Mouse (Mus musculus) kidney, embryonic 14.5 days (tissue): ENCODE results near the gene Sept9. TPM values are rescaled to one million over a fixed set of nuclear protein-coding genes. Genes with fewer than 3 reads are reported as not detected.
A peak's percentile ranks its signal among the peaks of the same experiment; 100 is the strongest.

ENCODE experiments used
- ATAC-seq: fragments of 200-750 bp; cut with Nextera tagmentation; 2 replicates; pipeline ENCODE4 v1.8.0; 2017; ENCODE audit warnings: moderate number of reproducible peaks, mild to moderate bottlenecking, moderate TSS enrichment, moderate library complexity; ENCODE audit not compliant: low FRiP score, low TSS enrichment
- H3K27ac ChIP-seq: fragments of 300-500 bp; sonication (generic); 2 replicates; pipeline ENCODE4 v1.5.1; 2014; ENCODE audit warnings: low read depth, mild to moderate bottlenecking, low read length, moderate library complexity, mixed read lengths
- H3K27me3 ChIP-seq: fragments of 300-500 bp; sonication (generic); 2 replicates; pipeline ENCODE4 v1.6.1; 2014; ENCODE audit warnings: mild to moderate bottlenecking, low read length; ENCODE audit not compliant: control insufficient read depth, insufficient read depth
- H3K36me3 ChIP-seq: fragments of 300-500 bp; sonication (generic); 2 replicates; pipeline ENCODE4 v1.6.1; 2014; ENCODE audit warnings: low read length, mixed read lengths; ENCODE audit not compliant: control insufficient read depth, insufficient read depth
- H3K4me1 ChIP-seq: fragments of 300-500 bp; sonication (generic); 2 replicates; pipeline ENCODE4 v1.6.1; 2014; ENCODE audit warnings: low read length, mixed read lengths; ENCODE audit not compliant: control insufficient read depth, insufficient read depth
- H3K4me2 ChIP-seq: fragments of 300-500 bp; sonication (generic); replicated peaks from 2 replicates; pipeline ENCODE4 v1.6.1; 2014; ENCODE audit warnings: low read depth, mild to moderate bottlenecking, low read length
- H3K4me3 ChIP-seq: fragments of 300-500 bp; sonication (generic); 2 replicates; pipeline ENCODE4 v1.5.1; 2014; ENCODE audit warnings: mild to moderate bottlenecking, low read length
- H3K9ac ChIP-seq: fragments of 300-500 bp; sonication (generic); 2 replicates; pipeline ENCODE4 v1.6.1; 2014; ENCODE audit warnings: low read depth, mild to moderate bottlenecking, low read length, moderate library complexity
- H3K9me3 ChIP-seq: fragments of 300-500 bp; sonication (generic); 2 replicates; pipeline ENCODE4 v1.6.1; 2016; ENCODE audit warnings: low read length; ENCODE audit not compliant: control insufficient read depth
- WGBS: fragments of 180-500 bp; shearing (Covaris S2); extraction: QIAGEN DNeasy Blood & Tissue Kit; methylation state at CpG from one replicate; pipeline ENCODE4 v1.1.7; 2014; 5-methylcytosine and 5-hydroxymethylcytosine counted together
- polyA plus RNA-seq: library from polyadenylated mRNA; unstranded; fragments of >200 nt; fragmentation: Nextera tagmentation; extraction: Ambion mirVana; gene quantifications from 2 replicates; pipeline ENCODE4 v1.2.1, GENCODE M21; 2014

The Sept9 gene
- polyA plus RNA-seq, 1 experiment from 2014 or later, result 104 TPM

GRCm38 (mm10) chr11:117287792-117288191 is 88.3 kb downstream of the Sept9 start:
- no peaks in the 10 kb centered on the region for H3K9me3 ChIP-seq
- no peak overlapping the region for H3K4me3 ChIP-seq
- H3K4me2 ChIP-seq, result no peak overlapping the region
- no peak overlapping the region for H3K27ac ChIP-seq
- H3K27me3 ChIP-seq, result no peaks in the 10 kb centered on the region
- H3K4me1 ChIP-seq, result peaks cover 30% of the 10 kb centered on the region
- H3K36me3 ChIP-seq, result peaks cover 24% of the 10 kb centered on the region
- no peak overlapping the region for H3K9ac ChIP-seq
- 88% methylated on average over 3 of the region's 3 CpGs for WGBS
- no peak for ATAC-seq

GRCm38 (mm10) chr11:117288765-117289164 is 89.3 kb downstream of the Sept9 start:
- H3K9ac ChIP-seq, result no peak overlapping the region
- H3K27me3 ChIP-seq, result no peaks in the 10 kb centered on the region
- ATAC-seq, result no peak
- H3K4me1 ChIP-seq, result peaks cover 21% of the 10 kb centered on the region
- H3K9me3 ChIP-seq, result no peaks in the 10 kb centered on the region
- H3K36me3 ChIP-seq, result peaks cover 24% of the 10 kb centered on the region
- no peak overlapping the region for H3K4me3 ChIP-seq
- no peak overlapping the region for H3K27ac ChIP-seq
- no peak overlapping the region for H3K4me2 ChIP-seq
- 60% methylated on average over 8 of the region's 8 CpGs for WGBS

- Histone ChIP-seq H3K9me3 (no peaks in the 10 kb centered on the region), H3K9ac (no peak overlapping the region), H3K4me2 (no peak overlapping the region), H3K4me1 (peaks cover 25% of the 10 kb centered on the region), H3K27ac (no peak overlapping the region), H3K4me3 (no peak overlapping the region), H3K27me3 (no peaks in the 10 kb centered on the region), H3K36me3 (peaks cover 24% of the 10 kb centered on the region)
- no peak for ATAC-seq
- WGBS, result 93% methylated on average over 30 of the region's 30 CpGs
Measured at GRCm38 (mm10) chr11:117291271-117292059, 92.0 kb downstream of the Sept9 start.

GRCm38 (mm10) chr11:117292446-117292845 is 93.0 kb downstream of the Sept9 start:
- peaks cover 30% of the 10 kb centered on the region for H3K36me3 ChIP-seq
- no peak for ATAC-seq
- no peaks in the 10 kb centered on the region for H3K27me3 ChIP-seq
- no peak overlapping the region for H3K4me3 ChIP-seq
- H3K9ac ChIP-seq, result no peak overlapping the region
- H3K9me3 ChIP-seq, result no peaks in the 10 kb centered on the region
- H3K4me1 ChIP-seq, result peaks cover 30% of the 10 kb centered on the region
- no peak overlapping the region for H3K27ac ChIP-seq
- no peak overlapping the region for H3K4me2 ChIP-seq
- WGBS, result 86% methylated on average over 11 of the region's 11 CpGs

- no peaks in the 10 kb centered on the region for H3K27me3 ChIP-seq
- H3K9ac ChIP-seq, result no peak overlapping the region
- H3K9me3 ChIP-seq, result no peaks in the 10 kb centered on the region
- H3K36me3 ChIP-seq, result peaks cover 27% of the 10 kb centered on the region
- H3K4me3 ChIP-seq, result no peak overlapping the region
- WGBS, result 65% methylated on average over 7 of the region's 7 CpGs
- peaks cover 29% of the 10 kb centered on the region for H3K4me1 ChIP-seq
- no peak overlapping the region for H3K4me2 ChIP-seq
- peak overlapping the region; percentile 51; the same call in 1 of the 2 replicates for H3K27ac ChIP-seq
- ATAC-seq, result no peak
Measured at GRCm38 (mm10) chr11:117295266-117295665, 95.8 kb downstream of the Sept9 start.

GRCm38 (mm10) chr11:117296116-117296499 is 96.6 kb downstream of the Sept9 start:
- WGBS, result 53% methylated on average over 4 of the region's 4 CpGs
- H3K36me3 ChIP-seq, result peaks cover 18% of the 10 kb centered on the region
- no peaks in the 10 kb centered on the region for H3K9me3 ChIP-seq
- H3K27ac ChIP-seq, result peak overlapping the region; percentile 51; the same call in 1 of the 2 replicates
- peak; percentile 24; the same call in 1 of the 2 replicates for ATAC-seq
- H3K9ac ChIP-seq, result peak overlapping the region; percentile 28; the same call in 1 of the 2 replicates
- peaks cover 33% of the 10 kb centered on the region for H3K4me1 ChIP-seq
- no peak overlapping the region for H3K4me3 ChIP-seq
- no peaks in the 10 kb centered on the region for H3K27me3 ChIP-seq
- no peak overlapping the region for H3K4me2 ChIP-seq

GRCm38 (mm10) chr11:117296500-117297189 is 97.2 kb downstream of the Sept9 start:
- Histone ChIP-seq H3K4me2 (no peak overlapping the region), H3K4me3 (no peak overlapping the region), H3K27ac (no peak overlapping the region; the same call in 1 of the 2 replicates), H3K9ac (no peak overlapping the region), H3K9me3 (no peaks in the 10 kb centered on the region), H3K4me1 (peaks cover 33% of the 10 kb centered on the region), H3K36me3 (peaks cover 13% of the 10 kb centered on the region), H3K27me3 (no peaks in the 10 kb centered on the region)
- ATAC-seq, result peak; percentile 65; the same call in 1 of the 2 replicates
- 64% methylated on average over 13 of the region's 14 CpGs for WGBS

- Histone ChIP-seq H3K4me2 (no peak overlapping the region), H3K36me3 (peaks cover 6% of the 10 kb centered on the region; the same call in 1 of the 2 replicates), H3K4me1 (peaks cover 33% of the 10 kb centered on the region), H3K27ac (no peak overlapping the region), H3K9ac (no peak overlapping the region), H3K4me3 (no peak overlapping the region), H3K9me3 (no peaks in the 10 kb centered on the region), H3K27me3 (no peaks in the 10 kb centered on the region)
- ATAC-seq, result no peak
- WGBS, result 86% methylated on average over 3 of the region's 3 CpGs
Measured at GRCm38 (mm10) chr11:117297190-117297829, 97.8 kb downstream of the Sept9 start.
